Mouse (Mus musculus) regulatory T cell (primary cell): ENCODE measurements at regions not wholly inside any gene's neighbourhood (a gene's known extent, or its start where the extent isn't known, plus 50 kb on each side); places are given as distances from the start of the nearest gene placed in this dataset.

Experiments
- in situ Hi-C: fragments of 300-600 bp; cut with MboI, MseI; formaldehyde crosslinking; loops from one replicate; pipeline ENCODE4 v1.15.1; 2025; ENCODE audit warnings: high pct_unique_total_duplicates

DNA sequence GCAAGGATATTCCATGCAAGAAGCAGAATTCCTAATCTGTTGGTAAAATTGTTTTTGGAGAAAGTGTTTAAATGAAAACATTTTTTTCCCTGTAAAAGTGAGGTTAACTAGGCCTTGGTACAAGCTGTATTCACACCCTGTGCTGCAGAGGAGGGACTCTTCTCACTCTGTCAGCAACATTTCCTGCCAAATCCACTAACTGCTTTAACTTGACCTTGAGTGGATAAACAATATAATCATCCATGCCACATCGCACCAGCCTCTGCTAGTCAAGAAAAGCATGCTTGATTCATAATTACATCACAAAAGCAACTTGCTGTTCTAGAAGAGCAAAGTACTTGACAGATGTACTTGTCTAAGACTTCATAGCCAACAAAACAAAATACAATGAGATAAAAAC lies 102.7 kb upstream of the Pof1b start:
- in situ Hi-C loops = no loop called here

DNA sequence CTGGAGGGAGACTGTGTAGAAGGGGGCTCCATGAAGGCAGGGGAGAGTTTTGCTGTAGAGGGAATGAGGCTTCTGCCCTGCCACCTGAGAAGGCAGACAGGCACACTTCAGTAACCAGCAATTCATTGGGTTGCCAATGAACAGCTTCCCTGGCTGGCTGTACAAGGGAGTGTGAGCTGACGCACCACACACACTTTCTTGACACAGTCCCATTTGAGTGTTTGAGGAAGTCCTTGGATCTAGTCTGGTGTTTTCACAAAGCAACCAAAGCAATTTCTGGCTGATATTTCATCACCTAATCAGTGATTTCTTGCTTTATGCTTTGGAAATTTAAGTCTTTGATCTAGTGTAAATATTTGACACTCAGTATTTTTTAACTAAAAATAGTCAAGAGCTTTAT lies 80.0 kb upstream of the Pof1b start:
- in situ Hi-C loops = no loop called here

DNA sequence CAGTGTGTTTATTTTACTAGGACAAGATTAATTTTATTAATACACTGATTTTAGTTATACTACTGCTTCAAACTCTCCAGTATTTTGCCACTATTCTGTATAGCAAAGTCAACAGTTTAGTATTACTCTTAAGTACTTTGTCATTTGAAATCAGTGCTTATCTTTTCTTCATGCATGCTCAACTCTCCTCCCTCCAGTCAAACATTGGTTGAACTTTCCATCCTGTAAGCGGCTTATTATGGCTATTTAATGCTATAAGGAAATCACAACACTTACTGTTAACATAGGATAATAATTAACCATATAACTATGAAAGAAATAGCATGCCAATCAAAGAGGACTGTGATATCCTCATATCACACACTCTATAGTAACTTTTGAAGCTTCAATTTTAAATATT lies 57.5 kb upstream of the Pof1b start:
- in situ Hi-C loops = loop anchor here (10.0 kb wide), 1 partner anchor 621 kb away; no protein-coding TSS in a partner anchor
